Mouse (Mus musculus) ovary, postnatal 36 days (tissue): ENCODE data around the gene Shc4.

Experiments used
- DNase-seq: peaks from one replicate; pipeline ENCODE4 v3.0.0; 2022; ENCODE audit warnings: low spot score, mixed read lengths

Gene Shc4

DNA sequence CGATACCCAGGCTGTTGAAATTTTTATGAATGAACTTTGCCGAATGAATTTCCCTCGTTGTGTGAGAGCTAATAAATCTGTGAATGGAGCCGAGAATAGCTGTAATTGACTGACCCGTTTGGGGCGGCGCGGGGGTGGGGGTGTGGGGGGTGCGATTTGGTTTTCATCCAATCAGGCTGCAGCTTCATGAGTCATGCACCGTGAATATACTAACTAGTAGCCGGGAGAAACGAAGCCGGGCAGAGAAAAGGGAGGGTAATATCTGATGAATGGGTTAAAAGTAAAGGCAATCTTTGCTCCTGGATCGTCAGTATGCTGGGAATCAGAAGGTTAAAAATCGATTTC, at the start of gene Shc4:
Gene Shc4 (minus strand): TSS at position 63 of the 345 bp plus-strand sequence.
- no peak for DNase-seq

DNA sequence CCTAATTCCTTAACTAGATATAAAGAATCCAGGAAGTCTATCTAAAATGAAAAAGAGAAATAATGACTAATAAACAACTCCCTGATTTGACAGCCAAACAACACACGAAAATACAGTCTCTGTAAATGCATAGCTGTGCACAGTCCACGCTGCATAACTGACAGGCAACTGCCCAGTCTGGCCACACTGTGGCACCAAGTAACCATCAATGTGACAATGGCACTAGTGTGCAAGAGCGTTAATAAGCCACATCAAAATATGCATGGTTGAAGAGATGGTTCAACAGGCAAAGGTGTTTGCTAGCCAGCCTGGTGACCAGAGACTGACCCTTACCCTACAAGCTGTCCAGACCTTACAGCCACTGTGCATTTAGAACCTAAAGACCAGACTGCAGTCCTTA, 41.1 kb upstream of the Shc4 start:
- DNase-seq = no peak

DNA sequence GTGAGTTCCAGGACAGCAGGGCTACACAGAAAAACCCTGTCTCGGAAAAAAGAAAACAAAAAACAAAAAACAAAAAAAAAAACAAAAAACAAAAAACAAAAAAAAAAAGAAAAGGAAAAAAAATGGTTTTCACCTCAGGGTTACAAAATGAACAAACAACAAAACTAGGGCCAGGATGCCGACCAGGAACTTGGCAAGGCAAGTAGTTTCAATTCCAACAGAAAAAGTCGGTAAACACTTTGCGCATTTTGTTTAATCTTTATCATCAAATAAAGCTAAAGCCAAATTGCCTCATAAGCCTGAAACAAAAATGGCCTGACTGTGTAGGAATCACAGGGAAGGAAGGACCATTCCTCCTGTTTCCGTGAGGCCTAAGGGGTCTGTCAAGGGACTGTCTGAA, 40.6 kb upstream of the Shc4 start:
- no peak for DNase-seq

DNA sequence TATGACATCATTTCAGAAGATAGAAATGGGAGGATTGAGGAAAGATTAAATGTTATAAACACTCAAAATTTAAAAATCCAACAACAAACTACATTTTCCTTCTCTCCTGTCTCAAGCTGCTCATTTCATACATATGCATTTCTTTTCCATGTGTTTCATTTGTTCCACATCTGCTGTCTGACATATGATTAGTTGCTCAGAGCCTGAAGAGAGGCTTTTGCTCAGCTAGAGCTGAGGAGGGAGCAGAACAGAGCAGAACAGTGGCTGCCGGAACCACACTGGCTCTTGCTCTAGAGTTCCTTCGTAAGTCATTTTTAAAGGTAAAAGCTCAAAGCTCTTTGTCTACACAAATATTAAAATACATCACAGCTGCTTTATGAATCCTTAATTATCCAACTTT, 25.4 kb upstream of the Shc4 start:
- no peak for DNase-seq

DNA sequence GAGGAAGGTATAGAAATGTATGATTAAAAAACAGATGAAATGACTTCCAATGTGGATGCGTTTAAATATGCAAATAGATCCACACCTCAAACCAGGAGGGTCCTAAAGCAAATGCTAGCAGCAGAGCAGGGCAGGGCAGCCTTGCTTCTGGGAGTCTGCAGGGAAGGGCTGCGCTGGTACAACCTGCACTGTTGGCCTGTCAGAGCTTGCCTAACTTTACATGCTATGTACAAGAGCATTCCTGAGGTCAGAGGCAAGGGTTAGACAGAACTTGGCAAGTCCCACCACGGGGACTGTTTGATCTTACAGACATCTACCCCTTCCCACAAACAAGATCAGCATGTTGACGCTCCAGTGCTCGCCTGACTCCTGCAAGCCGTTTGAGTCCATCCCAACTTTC, 15.4 kb upstream of the Shc4 start:
- no peak for DNase-seq

DNA sequence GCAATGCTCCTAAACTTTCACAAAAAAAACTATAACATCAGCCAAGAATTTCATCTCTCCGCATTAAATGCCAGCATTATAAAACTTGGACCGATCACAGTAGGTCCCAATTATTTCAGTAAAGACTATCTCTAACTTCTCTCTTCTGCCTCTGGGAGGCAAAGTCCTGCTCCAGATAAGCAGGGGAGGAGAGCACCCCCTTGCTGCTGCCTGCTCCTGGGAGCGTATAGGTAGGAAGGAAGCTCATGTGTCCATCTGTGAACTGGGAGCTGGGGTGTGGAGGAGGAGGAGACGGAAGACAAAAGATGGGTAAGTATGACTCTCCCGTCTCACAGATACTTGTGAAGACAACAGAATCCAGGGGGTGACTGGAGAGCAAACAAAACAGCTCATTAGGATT, 14.8 kb upstream of the Shc4 start:
- no peak for DNase-seq

DNA sequence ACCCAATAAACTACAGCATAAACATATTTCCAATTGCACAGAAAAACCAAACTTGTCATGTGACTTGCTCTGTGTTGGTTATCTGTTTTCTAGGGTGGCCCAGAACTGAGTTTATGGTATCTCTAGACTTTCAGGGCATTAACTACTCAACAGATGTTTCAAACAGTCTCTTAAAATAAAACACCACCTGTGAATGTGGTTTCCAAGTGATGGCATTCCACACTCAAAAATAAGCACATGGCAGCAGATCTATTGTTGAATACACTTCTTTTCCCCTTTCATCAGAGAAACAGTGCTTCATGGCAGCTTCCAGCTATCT, 12.0 kb upstream of the Shc4 start:
- DNase-seq = no peak

DNA sequence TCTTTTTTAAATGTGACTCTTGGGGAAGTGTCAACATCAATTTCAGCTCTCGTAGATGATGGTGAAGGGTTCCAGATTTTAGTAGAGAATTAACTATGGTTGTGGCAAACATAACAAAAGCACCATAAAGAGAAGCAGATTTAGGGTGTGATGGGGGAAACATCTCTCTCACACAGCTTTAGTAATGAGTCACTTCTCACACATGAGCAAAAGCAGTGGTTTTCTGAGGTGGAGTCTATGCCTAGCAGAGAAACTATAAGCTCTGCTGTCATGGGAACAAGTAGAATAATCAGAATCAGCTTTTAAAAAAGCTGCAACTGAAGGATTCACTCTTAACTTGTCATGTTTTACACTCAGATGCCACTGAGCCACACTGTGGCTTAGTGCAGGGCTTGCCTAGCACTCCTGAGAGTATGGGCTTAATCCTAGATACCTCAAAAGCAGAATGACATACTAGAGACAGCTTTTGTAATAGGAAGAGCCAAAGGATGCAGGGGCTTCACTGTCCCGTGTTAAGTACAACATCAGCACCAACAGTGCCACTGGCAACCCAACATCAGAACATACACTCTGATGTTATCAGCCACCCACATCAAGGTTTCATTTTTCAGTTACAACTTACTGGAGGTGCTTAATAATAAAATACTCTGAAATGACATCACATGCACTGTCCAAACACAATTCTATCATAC, 11.5 kb upstream of the Shc4 start:
- DNase-seq = no peak

GRCm38 (mm10) chr2:125734741-125735140, 10.8 kb upstream of the Shc4 start:
- DNase-seq = no peak

DNA sequence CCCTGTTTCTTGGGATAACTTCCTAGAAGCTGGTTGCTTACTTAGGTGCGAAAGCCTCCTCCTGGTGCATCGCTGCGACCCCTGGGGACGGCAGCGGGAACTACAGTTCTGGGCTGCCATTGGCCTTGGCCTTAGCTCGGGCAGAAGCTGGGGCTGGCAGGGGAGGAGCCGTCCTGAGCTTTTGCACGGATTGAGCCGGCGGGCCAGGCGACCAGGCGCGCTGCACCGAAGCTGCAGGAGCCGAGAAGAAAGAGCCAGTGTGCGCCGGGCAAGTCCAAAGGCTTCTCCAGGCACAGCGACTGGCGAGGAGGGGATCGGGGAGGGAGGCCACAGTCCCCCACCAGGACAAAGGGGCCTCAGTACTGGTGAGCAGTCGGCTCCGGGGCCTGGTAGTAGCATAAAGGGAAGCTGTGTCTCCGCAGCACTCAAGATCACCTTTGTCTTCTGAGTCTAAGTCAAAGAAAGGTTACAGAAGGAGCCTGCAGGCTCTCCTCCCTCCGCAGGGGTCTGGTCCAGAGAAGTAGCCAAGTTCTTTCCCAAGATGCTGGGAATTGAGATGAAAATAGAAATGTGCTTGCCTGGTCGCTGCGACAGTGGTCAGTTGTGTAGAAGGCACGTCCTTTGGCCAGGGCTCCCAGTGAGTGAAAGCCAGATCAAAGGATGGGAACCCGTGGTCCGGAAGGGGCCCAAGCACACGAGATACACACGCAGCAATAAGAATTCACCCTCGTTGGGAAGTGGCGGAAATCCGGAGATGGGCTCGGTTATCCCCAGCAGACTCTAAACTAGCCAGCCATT, 8.0 kb upstream of the Shc4 start:
- DNase-seq = peak; percentile 93

DNA sequence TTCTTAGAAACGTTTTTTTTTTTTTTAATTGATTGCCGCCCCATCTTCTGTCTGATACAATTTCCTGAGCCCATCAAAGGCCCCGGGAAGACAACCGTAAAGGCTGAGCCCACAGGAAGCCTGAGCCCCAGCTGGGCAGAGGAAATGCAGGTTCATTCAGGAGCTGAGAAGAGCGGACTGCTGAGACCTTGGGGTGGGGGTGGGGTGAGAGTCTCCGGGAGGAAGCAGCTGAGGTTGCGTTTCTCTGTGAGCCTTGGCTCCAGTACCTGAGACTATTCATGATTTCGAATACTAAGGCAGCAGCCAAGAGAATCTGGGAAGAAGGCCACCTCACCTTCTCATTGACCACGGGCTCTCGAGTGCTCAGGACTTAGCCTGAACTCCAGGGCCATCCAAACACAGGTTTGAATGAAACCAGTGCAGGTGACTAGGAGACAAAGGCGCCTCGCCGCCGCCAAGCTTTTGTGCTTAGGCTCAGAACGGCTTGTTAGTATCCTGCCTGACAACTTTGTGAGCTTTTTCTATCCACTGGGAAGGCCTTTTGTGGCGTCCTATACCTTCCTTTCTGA, 682 bp upstream of the Shc4 start:
- no peak for DNase-seq

DNA sequence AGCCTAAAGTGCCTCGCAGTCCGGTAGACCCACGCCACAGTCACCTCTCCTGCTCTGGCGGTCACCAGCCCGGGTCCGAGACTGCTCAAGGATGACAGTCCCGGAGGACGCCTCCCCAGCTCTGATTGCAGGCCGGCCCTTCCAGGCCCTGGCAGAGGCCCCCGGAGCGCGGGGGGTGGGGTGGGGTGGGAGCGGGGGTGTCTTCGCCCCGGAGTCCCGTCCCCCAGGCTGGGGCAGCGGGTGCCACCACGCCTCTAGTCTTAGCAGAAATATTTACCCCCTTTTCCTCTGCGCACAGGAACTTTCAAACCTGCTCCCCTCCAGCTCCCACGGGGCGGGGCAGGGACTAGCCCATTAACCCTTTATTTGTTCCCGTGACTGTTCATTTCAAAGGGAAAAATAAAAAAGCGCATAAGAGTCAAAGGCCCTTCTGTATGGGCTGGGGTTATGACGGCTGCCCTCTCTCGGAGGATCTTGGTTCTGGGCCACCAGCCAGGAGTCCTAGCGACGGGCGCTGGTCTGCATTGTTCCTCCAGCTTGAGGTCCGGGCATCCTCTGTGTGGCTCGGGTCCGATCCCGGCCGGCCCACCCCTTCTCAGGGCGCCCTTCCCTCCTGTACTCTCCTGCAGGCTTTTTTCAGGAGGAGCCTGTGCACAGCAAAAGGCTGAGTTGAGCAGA, 401 bp downstream of the Shc4 start:
- peak; percentile 49 for DNase-seq

GRCm38 (mm10) chr2:125723086-125723407, 901 bp downstream of the Shc4 start:
- no peak for DNase-seq

DNA sequence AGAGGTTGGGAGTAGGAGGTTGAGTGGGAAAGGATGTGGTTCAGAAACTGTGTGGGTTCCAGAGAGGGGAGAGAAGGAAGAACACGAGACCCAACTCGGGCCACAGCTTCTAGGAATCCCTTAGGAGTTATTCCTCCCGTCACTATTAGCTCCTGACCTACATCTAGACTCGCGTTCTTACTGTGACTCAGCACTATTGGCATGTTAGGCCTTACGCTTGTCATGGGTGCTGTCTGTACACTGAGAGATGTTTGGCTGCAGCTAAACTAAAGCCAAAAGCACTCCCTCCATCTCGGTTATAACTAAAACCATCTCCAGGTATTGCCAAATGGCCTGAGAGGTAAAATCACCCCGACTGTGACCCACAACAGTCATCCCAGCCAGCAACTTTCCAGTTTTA, 7.3 kb downstream of the Shc4 start:
- no peak for DNase-seq

DNA sequence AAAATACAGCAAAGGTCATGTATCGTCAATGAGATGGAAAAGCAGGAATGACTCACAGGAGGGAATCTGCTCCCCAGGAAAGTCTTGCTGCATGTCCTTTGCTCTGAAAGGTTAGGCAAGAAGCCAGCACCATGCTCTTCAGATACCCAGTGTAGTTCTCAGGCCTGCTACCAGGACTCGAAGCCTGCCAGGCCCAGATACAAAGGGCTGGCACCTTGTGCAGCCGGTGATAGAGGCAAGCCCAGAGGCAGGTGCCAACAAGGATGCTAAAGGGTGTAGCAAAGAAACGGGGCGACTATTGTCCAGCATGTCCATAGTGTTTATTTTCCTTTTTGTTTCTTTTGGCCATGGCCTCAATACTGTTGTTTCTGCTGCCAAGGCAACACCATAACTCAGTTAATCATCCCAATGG, 17.4 kb downstream of the Shc4 start:
- no peak for DNase-seq

DNA sequence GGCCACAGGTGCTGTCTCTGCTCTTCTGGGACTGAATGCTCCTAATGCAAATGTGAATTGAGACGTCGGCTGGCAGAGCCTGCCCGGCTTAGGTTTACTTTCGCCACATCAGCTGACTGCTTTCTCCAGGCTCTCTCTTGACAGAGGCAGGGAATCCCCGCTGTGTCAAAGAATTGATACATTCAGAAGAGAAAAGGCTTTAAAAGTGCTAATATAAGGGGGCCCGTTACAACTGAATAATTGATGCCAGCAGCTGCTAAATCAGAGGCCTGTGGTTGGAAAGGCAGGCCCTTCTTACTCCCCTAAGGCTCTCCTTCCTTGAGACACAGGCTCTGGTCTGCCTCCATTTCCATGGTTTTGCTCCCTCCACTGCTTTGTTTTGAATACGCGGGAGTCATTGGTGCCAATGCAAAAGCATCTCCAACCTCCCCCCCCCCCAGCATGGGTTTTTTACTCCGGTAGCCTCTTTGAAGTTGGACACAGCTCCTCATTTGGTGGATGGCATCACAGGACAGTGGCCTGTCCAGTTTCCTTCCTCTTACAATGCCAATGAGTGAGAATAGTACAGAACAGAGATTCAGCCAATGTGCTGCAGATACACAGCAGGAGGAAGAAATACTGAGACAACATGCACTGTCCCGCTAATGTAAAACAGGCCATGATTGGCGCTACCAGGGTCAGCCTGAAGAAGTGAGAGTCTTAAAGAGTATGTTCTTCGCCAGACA, 18.9 kb downstream of the Shc4 start:
- no peak for DNase-seq

DNA sequence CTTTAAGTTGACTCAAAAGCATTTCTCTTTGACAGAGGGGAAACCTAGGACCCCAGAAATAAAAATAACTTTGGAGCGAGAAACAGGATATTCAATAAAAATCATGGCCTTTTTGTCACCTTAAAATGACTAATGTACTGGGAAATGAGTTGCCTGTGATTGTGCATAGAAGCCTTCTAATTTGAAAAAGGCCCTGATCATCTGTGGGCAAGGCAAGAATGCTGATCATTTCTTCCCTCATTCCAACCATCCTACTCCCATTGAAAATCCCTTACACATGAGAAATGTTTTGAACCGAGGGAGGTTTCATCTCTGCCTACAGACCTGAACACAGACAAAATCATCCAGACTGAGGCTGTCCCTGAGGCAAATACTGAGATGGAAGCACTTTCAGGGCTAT, 21.1 kb downstream of the Shc4 start:
- no peak for DNase-seq

DNA sequence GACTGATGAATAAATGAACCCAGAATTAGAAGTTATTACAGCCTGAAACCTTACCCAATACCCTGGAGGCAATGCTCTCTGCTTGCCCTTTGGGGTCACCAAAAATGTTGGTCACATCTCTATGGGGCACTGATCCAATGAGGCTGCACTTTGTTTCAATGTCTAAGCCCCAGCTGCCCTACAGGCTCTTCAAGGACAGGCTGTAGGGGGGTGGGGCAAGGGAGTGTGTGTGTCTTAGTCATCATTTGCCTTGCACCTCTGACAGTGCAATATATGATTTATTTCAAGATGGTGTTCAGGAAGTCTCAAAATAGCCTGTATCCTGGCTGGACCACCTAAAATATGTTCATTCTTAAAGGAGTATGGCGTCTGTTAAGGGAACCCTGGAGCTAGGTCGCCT, 22.3 kb downstream of the Shc4 start:
- DNase-seq = no peak

- no peak for DNase-seq
These were observed 27.7 kb downstream of the Shc4 start for GRCm38 (mm10) chr2:125696219-125696618.

GRCm38 (mm10) chr2:125694798-125695197, 29.1 kb downstream of the Shc4 start:
- DNase-seq = no peak

GRCm38 (mm10) chr2:125692010-125692409, 31.9 kb downstream of the Shc4 start:
- DNase-seq = no peak

- no peak for DNase-seq
These were observed 38.4 kb downstream of the Shc4 start for GRCm38 (mm10) chr2:125685441-125686150.
